8 mouse cellular contexts compared by ENCODE assay signal in genomic region chr1:138085810-138086209, GRCm38 (mm10).
DNase-seq lines count a peak whose midpoint lies in the region; ATAC-seq and TF ChIP-seq lines count a peak whose summit lies in the region.

No protein-coding gene starts in this region.

- no peaks in the 10 kb centered on the region for H3K27me3 ChIP-seq in limb, embryonic 14.5 days (ENCODE audit: control insufficient read depth, insufficient read depth, low read length)

- H3K9ac ChIP-seq in limb, embryonic 14.5 days (ENCODE audit: low read depth, low read length, severe bottlenecking): no peak overlapping the region

- H3K36me3 ChIP-seq in limb, embryonic 14.5 days (ENCODE audit: control insufficient read depth, insufficient read depth, low read length): no peaks in the 10 kb centered on the region

- no peaks in the 10 kb centered on the region for H3K9me3 ChIP-seq in limb, embryonic 14.5 days (ENCODE audit: control insufficient read depth, low read length)

- 3% methylated on average over 1 of the region's 1 CpGs for WGBS in limb, embryonic 14.5 days

- ATAC-seq in CD4-positive, CD25-positive, alpha-beta regulatory T cell, adult 4 months: no peak
- ATAC-seq in limb, embryonic 14.5 days (ENCODE audit: low FRiP score, low read depth): no peak; the same call in 1 of the 2 replicates

- H3K4me2 ChIP-seq in limb, embryonic 14.5 days (replicated peaks; ENCODE audit: low read depth, low read length, severe bottlenecking): no peak overlapping the region

- H3K4me3 ChIP-seq in limb, embryonic 14.5 days (replicated peaks; ENCODE audit: low read length): no peak overlapping the region

- intact Hi-C loops in left cerebral cortex, postnatal 10 days (cut with DNase I): no loop called here

- H3K4me1 ChIP-seq in limb, embryonic 14.5 days (ENCODE audit: control insufficient read depth, insufficient read depth, low read length): 0 out of 2 replicates have a peak, but pooled peaks cover 3% of the 10 kb centered on the region

- no peak overlapping the region for H3K27ac ChIP-seq in limb, embryonic 14.5 days (replicated peaks; ENCODE audit: low read depth, low read length)

- TF ChIP-seq POLR2A in limb, embryonic 14.5 days (IDR thresholded peaks at IDR 0.05; ENCODE audit: borderline replicate concordance, extremely low read depth, insufficient read depth, insufficient read length): no peak

- DNase-seq in CD4-positive, CD25-positive, alpha-beta regulatory T cell, adult 2 months (ENCODE audit: low read depth, low spot score): peak; percentile 51
- peak; percentile 3 to 33 for DNase-seq in left cerebral cortex, postnatal 10 days (ENCODE audit: extremely low spot score in 1 of 2, low spot score in 2 of 2)
- no peak for DNase-seq in left cerebral cortex, adult 9 months (ENCODE audit: low spot score in 2 of 2)
- DNase-seq in adipocyte (ENCODE audit: low spot score): peak; percentile 55
- DNase-seq in forelimb bud, embryonic 11.5 days (ENCODE audit: low read depth, low spot score): peak; percentile 71
- peak; percentile 68 for DNase-seq in limb, embryonic 14.5 days (ENCODE audit: low spot score)
- DNase-seq in thymus, postnatal 4 days: peak; percentile 50

Comparison
In these comparisons a context has a peak if more than half of its experiments do, and no peak if none do; other contexts are left out.
1. DNase-seq: peak in CD4-positive, CD25-positive, alpha-beta regulatory T cell, adult 2 months (single experiment), left cerebral cortex, postnatal 10 days (2 of 2), adipocyte (single experiment), forelimb bud, embryonic 11.5 days (single experiment), limb, embryonic 14.5 days (single experiment) and thymus, postnatal 4 days (single experiment); none in left cerebral cortex, adult 9 months (0 of 2).